Mouse (Mus musculus) heart, postnatal 0 days (tissue): ENCODE data around the gene C530008M17Rik.

ENCODE experiments used
- CTCF ChIP-seq: IDR thresholded peaks from 2 replicates; pipeline ENCODE4 v1.5.1; 2016; ENCODE audit warnings: antibody characterized with exemption, control low read depth, low read depth
- EP300 ChIP-seq: IDR thresholded peaks from 2 replicates; pipeline ENCODE4 v1.6.1; 2016; ENCODE audit warnings: antibody characterized with exemption, low read depth

DNA sequence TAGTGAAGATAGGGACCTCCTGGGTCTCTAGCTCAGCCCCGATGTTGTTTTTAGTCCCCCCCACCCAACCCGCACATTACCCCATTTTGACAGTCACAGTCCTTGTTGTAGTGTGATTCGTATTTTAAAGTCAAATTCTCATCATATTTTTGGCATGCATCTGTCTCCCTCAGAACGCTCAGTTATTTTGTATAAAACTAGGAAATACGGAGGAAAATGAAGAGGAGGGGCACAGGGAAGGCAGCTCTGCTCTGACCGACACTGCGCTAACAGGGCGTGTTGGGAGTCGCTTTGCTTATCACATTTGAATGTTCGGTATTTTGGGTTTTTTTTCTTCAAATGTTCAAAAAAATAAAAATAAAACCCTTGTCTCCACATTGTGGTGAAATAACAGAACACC, 13.9 kb downstream of the C530008M17Rik start:
- TF ChIP-seq CTCF (no peak), EP300 (no peak)
